Mouse (Mus musculus): ENCODE measurements at regions not wholly inside any gene's neighbourhood (a gene's known extent, or its start where the extent isn't known, plus 50 kb on each side); places are given as distances from the start of the nearest gene placed in this dataset.

DNA sequence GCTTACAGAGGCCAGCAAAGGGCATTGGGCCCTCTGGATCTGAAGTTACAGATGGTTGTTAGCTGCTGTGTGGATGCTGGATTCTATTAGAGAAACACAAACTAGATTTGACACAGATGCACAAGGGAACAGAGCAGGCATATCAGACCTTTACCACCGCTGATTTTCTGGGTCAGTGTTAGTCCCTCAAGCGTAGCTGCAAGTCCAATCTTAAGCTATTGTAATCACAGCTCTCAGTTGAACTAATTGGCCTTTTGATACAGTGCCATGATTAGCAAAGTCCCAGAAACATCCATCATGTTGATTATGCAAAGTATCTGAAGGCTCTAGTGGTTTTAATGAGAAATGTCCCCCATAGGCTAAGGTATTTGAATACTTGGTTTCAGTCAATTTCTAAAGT lies 54.2 kb upstream of the Plppr5 start:
- no peak for DNase-seq

DNA sequence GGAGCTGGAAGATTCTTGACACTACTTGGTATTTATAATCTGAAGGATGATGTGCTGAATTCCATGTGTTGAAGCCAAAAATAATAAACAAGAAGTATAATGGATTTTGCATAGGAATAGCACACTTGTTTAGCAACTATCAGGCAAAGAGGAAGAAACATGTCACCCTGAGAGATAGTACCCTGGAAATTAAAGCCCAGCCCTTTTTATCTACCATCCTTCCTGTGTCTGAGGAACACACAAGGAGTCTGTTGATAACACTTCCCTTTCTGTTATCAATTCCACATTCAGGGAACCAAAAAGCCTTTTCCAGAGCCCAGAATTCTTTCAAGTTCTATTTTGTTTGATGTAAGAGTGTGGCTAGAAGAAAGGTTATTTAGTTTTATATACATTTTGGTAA lies 66.5 kb upstream of the Plppr5 start:
- no peak for DNase-seq

DNA sequence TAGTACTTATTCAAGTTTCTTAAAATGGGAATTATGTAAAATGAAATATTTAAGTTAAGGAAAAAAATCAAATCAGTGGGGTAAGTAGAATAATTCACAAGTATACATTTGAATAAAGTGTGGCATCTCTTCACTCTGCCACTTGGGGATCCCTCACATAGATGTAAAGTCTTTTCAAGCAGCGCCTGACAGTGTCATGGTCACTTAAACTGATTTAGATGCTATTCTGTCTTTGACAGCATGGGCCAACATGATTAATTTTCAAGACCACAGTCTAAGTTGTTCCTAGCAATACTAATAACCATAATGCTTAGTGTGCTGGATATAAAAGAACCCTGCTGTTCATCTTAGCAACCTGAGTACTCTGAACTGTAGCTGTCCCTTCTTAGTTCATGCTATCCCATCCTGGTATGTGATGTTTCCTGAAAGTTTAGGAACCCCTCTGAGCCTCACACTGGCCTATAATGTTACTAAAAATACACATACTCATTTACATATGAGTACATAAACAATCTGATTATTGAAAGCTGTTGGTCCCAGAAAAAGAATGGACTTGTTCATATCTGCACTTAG lies 68.4 kb upstream of the Plppr5 start:
- no peak for DNase-seq

DNA sequence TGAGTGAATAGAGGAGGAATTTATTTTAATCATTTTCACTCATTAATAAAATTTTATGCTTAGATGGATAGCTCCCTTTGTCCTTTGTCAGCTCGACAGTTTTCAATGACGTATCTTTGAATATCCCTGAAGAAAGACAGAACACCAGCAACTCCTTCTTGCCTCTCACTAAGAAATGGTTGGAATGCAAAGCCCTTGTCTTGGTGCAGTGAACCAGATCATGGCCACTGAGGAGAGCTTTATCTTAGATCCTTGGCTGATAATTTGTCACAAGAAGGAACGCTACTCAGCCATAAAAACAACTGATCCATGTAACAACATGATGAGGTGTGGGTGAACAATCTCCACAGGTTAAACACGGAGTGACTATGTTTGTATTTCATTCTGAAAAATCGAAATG lies 73.5 kb upstream of the Plppr5 start:
- no peak for DNase-seq

DNA sequence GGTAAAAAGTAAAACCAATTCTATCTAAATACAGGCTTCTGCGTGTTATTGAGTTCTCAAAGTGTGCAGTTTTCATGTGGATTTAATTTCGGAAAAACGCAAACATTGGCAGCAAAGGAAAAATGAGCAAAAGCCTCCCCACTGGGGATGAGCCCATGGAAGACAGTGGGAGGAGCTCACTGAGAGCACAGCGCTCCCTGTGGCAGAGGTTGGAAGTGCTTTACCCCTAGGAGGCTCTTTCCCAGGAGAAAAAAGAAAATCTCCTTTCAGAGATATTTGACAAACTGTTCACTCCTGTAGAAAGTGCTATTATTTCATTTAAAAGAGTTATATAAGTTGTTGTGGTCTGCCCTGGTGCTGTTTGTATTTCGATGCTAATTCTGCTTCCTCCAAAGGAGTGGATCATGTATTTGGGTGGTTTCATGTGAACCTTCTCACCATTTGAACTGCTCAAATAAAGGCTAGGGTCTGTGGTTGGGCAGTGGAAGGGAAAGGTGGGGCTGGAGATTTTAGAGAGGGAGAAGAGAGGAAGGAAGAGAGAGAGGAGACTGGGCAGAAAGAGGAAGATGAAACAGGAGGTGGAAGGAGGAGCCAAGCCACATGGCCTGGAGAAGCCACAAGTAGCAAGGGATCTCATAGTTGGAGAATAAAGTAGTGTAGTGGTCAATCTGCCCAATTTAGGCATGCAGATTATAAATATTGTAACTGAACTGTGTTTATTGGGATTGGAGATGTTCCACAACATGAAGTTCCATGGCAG lies 76.3 kb upstream of the Plppr5 start:
- DNase-seq: no peak

DNA sequence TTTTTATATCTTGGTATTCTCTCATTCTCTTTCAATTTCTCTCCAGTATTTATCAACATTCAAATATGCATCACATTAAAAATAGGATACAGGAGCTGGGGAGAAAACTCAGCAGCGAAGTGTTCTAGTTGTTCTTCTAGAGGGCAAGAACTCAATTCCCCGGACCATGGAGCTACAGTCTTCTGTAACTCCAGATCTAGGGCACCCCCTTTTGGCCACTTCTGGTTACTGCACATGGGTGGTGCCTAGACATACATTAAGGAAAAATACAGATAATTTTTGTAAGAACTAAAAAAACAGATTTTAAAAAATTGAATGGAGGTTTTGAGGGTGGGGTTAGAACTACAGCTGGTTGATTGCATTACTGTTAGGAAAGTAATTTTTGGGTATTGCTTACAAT lies 80.5 kb upstream of the Plppr5 start:
- DNase-seq: peak; percentile 19 to 25

DNA sequence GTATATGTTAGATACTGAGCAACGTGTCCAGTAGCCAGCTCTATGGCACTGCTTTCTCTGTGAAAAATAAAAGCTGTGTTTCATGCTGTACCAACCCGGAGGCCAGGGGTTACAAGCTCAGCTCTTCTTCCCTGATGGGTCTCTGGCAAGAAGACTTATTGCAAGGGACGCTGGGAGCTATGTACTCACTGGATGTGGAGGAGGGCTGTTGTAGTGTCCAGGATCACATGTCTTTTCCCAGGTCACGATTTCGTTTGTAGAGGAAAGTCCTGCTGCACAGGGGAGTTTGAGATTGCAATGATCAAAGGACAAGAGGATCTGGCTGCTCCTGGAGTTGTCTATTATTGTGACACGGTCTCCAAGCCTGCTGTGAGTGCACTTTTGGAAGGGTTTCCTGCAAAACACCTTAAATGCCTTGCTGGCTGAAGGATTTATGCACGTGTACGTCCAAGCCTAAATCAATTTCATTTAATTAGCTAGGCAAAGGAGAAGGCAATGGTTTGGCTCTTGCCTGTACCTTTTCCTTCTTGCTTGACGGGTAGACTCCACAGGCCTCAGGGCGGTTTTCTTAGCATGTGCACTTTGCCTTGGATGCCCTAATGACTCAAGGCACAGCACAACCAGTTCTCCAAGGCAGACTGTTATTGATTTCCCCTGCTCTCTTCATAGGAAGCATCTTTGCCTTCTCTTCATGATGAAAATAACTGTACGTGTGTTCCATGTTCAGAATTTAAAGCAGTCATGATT lies 87.2 kb upstream of the Plppr5 start:
- DNase-seq: no peak

DNA sequence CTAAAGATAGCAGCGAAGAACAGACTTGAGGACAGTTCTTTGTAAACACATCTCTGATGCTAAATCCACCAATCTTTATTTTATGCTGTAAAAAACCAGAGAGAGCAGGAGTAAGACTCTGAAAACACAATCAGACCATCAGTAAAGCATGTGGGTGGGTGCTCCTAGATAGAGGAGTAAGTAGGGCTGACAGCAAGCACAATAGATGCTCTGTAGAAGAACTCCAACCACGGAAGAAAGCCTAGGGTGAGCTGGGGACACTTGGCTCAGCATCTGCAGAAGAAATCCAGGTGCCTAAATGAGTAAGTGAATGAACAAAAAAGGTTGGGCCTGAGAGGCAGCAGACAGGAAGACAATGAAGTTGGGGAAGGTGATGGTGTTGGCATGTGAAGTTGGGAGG lies 88.3 kb upstream of the Plppr5 start:
- no peak for DNase-seq

DNA sequence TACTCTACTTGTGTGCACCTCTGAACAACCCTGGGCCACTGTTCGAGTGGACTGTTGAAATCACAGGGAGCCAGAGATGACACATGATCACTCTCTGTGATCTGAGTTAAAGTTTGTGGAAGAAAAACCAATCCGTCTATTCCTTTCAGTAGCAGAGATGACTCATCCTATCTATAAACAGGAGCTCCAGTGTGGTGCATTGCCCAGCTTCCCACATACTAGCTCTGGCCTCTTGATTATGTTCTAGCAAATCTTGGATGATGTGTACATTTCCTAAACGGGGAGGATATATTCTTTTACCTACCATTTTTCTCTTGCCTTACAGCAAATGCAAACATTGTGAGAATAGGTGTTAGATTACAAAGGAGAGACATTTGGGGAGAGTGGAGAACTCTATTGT lies 94.5 kb upstream of the Plppr5 start:
- DNase-seq: no peak

DNA sequence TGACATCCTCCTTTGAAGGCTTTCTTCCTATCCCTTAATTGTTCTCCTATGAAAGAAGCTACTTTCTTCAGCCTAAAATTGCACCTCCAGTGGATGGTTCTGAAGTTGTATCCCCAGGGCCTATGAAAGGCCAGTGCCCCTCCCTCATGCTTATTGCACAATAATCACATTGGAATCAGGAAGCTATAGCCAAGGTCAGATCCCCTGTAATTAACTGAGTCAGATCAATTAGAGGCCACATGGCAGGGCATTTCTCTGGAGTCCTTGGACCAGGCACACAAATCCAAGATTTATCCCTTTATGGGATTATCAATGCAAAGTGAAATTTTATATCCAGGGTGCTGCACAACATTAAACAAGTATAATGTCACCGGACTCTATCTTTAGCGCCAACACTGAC lies 98.8 kb upstream of the Plppr4 start:
- no peak for DNase-seq

DNA sequence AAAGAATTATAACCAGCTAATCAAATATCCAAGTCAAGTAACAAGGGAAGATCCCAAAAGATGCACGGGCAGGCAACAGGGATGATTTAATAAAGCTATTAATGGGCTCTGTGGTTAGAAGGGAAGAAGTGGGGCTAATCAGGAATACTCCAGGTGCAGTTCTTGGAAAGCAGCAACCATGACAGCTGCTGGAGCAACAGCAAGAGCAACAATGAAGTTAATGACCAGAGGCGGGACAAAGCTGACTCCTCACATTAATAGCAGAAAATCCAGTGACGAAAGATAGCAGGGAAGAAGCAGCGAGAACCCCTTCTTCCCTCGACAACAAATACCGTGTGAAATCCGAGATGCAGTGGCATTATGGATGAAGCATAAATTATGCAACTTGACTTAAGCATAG lies 89.9 kb upstream of the Plppr4 start:
- no peak for DNase-seq

DNA sequence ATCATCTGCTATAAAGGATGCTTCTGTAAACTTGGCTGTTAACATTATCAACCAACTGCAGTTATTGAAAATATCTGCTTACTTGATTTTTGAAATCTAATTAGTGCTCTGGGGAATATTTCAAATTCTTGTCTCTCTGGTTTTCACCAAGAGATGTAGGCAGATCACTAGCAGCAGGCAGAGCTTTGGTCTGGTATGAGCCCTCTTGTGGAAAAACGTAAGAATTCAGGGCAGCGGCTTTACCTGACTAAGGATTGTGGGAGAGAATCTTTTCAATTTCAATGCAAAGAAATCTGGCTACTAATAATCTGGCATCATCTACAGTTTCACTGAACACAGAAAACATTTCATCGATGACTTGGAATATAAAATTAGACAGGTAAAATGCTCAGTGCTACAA lies 81.2 kb upstream of the Plppr4 start:
- no peak for DNase-seq

DNA sequence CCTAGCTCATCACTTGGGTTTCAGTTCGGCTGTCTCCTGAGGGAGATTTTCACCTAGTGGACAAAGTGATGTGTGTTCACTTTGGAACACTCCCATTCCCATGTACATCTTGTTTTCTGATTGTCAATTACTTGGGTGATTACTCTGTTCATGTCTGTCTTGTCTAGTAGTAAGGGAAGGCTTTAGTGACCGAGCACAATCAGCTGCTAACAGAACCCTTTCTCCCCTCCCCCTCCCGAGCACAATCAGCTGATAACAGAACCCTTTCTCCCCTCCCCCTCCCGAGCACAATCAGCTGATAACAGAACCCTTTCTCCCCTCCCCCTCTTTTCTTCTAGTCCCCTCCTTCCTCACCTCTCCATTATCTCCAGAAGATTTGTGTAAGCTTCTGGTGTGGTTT lies 79.6 kb upstream of the Plppr4 start:
- no peak for DNase-seq

DNA sequence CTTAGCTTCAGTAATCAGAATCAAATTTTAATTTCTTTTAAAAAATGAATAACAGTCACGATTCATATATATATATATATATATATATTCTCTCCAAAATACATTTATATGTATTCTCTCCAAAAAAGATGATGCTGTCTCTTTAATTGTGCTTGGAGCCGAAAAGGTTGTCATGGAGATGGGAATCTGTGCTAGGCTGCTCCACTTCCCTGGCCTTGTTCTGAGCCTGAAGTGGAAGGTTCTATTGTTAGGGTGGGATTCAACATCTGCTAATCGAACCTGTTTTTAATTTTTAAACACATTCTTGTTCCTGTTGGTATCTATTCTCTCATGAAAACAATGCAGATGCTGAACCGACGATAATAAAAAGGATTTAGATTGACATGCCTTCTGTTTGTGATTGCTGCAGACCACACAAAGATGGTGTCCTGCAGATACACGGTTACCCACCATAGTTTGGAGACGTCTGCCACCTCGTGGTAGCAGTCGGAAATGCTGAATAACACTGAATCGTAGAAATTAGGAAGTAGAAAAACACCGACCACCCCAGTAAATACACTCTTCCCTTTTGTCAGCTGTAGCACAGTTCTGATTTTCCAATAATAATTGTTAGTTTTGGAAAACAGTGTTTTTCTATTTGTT lies 77.9 kb upstream of the Plppr4 start:
- peak; percentile 51 to 74 for DNase-seq

DNA sequence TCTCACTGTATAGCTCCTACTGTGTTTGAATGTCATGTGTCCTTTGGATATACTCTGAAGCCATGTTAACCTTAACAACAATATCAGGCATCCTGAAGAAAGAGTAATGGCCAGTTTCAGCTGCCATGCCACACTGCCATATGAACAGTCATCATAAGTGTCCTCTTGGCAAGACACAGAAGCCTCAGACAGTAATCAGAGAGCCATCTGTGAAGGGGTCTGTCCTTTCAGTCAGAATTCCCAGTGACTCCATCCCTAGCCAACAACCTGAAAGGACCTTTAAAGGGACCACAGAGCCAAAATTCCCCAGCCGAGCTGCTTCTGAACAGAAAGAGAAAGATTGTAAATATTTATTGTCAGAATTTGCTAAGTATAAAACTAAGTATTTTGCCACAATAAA lies 63.9 kb upstream of the Plppr4 start:
- DNase-seq: no peak

DNA sequence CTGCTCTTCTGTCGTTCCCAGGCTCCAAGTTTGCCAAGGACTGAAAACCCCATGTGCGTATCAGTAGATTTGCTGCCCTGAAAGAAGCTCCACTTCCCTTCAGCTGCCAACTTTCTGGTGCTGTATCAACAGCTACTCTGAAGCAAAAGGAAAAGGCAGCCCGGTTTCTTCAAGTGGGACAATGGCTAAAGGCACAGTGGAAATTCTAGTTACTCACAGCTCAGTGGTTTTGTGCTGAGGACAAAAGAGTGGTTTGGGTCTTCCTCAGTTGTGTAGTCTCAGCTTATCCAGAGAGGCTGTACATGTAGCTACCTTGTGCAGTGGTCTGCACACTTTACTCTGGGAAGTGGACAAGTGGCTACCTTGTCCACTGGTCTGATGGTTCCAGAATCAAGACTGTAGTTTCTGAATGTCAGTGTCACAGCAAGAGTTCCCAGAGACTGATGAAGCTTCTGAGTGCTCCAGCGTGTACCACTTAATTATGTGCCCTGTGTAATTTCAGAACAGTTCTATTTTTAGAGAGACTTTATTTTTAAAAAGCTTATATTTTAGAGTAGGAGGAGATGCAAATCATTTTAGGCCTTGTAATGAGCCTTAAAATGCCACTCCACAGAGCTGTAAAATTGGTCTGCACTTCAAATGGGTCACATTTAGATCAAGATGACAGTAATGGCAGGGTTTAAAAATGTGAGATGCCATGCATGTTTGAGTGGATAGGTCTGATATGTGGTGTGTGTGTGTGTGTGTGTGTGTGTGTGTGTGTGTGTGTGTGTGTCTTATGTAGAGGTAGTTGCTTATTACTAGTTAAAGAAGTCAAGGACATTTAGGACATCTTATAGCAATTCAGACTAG lies 52.4 kb upstream of the Plppr4 start:
- DNase-seq: no peak
